Mouse (Mus musculus) gastrocnemius, postnatal 4 days (tissue): ENCODE data around the gene Ccr9. TPM values are rescaled to one million over a fixed set of nuclear protein-coding genes. Genes with fewer than 3 reads are reported as not detected.
"Not testable (repeated sequence)": the region's sequence is repeated elsewhere in the genome, so short reads cannot be mapped to it uniquely, and the experiment has no call there.

Experiments
- DNase-seq, 2 experiments: peaks; one replicate each; pipeline ENCODE4 v3.0.0; 2021 to 2022; ENCODE audit warnings: low spot score in 2 of 2, mixed read lengths in 2 of 2
- total RNA-seq, 2 experiments: library from RNA; stranded (reverse); gene quantifications; 2 replicates each; pipeline ENCODE4 v1.2.3; 2021

Ccr9 gene
- total RNA-seq, 2 experiments from 2014 or later = 0.20 TPM; not detected in 1

- DNase-seq = no peak
These were observed 34.9 kb downstream of the Ccr9 start for GRCm38 (mm10) chr9:123713111-123713510.

GRCm38 (mm10) chr9:123716301-123716700 is 38.1 kb downstream of the Ccr9 start:
- DNase-seq = no peak

GRCm38 (mm10) chr9:123717186-123718008 is 39.2 kb downstream of the Ccr9 start, which contains the start of gene Lztfl1:
Gene Lztfl1 (minus strand): TSS chr9:123717697.
- peak; percentile 88 to 97 for DNase-seq

GRCm38 (mm10) chr9:123722737-123723493 is 44.7 kb downstream of the Ccr9 start:
- DNase-seq = no peak

DNA sequence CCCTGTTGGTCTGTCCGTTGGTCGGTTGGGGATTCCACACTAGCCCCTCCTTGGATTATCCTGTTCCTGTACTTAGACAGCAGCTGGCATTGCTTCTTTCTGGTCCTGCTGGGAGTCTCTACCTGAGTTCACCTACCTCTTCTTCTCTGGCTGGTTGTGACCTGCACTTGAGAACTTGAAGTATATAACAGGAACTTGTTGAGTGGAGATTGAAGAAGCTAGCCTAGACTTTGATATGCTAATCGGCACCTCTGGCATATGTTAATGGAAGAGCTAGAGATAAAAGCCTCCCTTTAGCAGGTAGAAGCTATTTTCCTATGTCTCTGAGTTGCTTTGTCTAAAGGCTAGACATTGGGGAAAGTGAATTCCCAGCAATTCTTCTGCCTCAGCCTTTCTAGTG is 53.0 kb downstream of the Ccr9 start:
- DNase-seq = no peak

DNA sequence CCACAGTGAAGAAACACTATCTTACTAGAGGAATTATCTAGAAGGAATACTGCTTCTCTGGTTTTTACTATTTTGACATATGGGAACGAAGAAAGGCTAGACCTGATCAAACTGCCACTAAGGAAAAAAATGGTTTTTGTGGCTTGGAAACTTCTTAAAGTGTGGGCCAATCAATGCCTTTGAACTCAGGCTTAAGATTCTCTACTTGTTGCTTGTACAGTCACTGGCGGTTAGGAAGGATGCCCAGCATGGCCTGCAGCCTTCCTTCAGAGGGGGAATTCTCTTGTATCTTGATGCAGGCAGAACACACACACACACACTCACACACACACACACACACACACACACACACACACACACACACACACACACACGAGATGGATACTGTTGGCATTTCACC is 55.9 kb downstream of the Ccr9 start:
- no peak for DNase-seq

DNA sequence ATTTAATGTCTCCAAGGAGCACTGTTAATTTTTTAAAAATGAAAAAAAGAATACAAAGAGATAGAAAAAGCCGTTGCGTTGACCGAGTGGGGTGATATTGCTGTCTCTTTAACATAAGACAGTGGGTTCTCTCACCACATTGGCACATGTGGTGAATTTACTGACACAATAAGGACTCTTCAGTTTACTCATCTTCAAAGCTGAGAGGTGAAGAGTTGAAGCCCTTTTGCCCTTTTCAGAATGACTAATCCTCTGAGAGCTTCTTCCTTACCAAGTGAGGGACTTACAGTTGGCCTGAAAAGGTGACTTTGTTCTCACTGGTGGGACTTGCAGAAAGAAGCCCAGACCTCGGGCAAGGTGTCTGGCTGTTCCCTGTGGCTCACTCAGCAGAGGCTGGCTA is 62.6 kb downstream of the Ccr9 start:
- DNase-seq = no peak

GRCm38 (mm10) chr9:123749687-123750086 is 71.4 kb downstream of the Ccr9 start:
- DNase-seq = not testable (repeated sequence)

- no peak for DNase-seq
These were observed 76.1 kb downstream of the Ccr9 start for GRCm38 (mm10) chr9:123754333-123754732.

DNA sequence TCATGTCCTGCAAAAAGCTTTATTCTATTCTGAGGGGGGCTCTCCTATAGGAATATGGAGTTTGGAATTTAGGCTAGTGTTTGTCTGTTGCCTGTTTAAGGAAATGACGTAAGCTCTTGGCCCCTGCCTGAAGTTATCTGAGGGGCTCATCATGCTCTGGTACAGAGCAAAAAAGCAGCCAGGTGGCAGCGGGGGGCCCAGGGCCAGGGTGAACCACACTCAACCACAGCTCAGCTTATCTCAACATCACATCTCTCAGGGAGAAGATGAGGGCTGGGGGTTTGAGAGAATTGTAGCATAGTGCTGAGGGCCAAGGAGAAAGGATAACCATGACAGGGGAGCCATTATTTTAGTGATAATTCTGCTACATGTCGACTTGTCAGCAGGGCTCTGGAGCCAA is 78.5 kb downstream of the Ccr9 start:
- no peak for DNase-seq

- DNase-seq = no peak
These were observed 79.1 kb downstream of the Ccr9 start for GRCm38 (mm10) chr9:123757326-123757725.

- DNase-seq = no peak
These were observed 79.9 kb downstream of the Ccr9 start for GRCm38 (mm10) chr9:123758156-123758555.

DNA sequence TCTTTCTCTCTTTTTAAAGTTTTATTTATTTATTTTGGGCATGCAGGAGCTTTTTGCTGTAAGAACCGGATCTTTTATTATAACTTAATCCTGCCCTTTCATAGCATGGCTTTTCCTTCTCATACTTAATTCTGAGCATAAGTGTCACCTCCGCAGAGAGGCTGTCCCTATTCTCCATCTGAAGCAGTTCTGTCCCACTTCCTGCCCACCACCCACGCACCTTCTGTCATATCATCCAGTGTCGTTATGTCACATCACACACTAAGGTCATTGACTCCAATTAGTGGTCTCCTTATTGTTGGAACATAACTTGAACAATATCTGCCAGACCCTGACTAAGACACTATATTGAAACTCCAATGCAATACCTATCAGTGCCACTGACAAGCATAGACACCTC is 80.4 kb downstream of the Ccr9 start:
- no peak for DNase-seq

DNA sequence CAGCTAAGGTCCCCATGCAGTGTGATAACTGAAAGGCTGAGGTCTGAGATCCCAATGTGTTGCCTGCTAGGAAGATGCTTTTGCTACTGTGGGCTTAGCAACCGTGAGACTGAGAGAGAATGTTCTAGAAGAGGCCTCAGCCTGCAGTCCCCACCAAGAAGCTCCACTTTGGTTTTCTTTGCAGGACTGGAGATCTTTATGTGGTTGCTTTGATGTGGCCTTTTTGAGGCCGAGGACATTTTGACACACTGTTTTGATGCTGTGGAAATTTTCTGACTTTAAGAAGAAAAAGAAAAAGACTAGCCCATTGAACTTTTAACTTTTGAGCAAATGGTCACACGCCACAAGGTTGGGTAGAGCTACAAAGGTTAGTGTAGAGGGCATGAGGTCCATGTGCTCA is 82.6 kb downstream of the Ccr9 start:
- DNase-seq = no peak

DNA sequence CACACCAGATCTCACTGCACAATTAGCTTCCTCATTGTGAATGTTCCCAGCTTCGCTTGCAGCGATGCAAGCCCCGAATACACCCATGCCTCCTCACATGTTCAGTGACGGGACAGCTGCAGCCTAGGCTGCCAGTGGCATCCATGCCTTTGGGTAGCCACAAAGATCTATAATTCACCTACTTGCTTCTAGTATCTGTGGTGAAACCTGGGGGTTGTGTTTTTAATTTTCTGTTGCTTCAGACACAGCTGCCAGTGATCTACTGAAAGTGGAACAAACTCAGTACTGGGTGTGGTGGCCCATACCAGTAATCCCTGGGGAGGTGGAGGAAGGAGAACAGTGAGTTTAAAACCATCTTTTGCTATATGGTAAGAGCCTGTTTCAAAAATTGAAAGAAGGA is 84.6 kb downstream of the Ccr9 start:
- no peak for DNase-seq

GRCm38 (mm10) chr9:123763771-123764170 is 85.5 kb downstream of the Ccr9 start:
- DNase-seq = no peak

DNA sequence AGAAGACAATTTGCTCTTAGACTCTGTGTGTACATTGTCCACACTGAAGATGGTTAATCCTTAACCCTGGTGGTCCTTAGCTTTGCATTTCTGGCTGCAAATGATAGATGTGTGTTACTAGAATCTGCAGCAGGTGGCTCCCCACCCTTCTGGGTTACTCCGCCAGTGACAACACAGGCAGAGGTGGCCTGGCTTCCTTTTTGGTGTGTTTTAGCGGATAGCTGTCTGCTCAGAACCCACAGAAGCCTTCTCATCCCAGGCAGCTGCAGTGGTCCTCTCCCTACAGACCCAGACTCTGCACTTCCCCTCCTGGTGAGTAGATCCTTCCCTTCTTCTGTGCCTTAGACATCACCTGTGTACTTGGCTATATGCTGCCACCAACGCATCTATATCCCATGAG is 88.8 kb downstream of the Ccr9 start:
- DNase-seq = no peak

GRCm38 (mm10) chr9:123768443-123768842 is 90.2 kb downstream of the Ccr9 start:
- DNase-seq = no peak

- DNase-seq = no peak
These were observed 91.3 kb downstream of the Ccr9 start for GRCm38 (mm10) chr9:123769532-123769931.

- not testable (repeated sequence) for DNase-seq
These were observed 95.1 kb downstream of the Ccr9 start for GRCm38 (mm10) chr9:123773299-123773698.

DNA sequence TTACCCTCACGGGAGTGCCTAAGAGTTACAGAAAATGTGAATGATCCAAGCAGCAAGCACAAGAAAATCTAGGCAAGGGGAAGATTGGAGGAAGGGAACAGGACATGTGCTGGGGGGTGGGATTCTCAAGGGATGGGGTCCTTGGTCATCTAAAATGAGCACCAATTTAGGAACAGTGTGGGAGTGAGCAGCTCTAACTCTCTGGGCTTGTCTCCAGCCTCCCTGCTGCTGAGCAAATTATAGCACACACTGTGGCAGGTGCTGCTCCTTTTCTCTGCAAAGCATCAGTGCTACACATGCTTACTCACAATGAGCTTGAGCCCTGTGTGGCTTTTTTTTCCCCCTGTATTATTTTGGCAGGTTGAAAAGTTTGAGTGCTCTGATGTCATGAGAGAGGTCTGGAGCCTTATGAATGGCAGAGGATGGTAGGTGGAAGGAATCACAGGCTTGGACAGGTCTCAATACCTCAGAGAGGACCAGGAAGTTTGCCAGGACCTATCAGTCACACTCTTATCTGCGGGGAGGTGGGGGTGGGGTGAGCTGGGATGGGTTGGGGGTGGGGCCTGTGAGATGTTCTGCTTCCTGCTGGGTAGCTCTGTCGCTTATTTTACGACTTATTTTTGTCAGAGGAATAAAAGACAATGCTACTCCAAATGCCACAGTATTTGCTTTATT is 110.8 kb downstream of the Ccr9 start:
- no peak for DNase-seq

DNA sequence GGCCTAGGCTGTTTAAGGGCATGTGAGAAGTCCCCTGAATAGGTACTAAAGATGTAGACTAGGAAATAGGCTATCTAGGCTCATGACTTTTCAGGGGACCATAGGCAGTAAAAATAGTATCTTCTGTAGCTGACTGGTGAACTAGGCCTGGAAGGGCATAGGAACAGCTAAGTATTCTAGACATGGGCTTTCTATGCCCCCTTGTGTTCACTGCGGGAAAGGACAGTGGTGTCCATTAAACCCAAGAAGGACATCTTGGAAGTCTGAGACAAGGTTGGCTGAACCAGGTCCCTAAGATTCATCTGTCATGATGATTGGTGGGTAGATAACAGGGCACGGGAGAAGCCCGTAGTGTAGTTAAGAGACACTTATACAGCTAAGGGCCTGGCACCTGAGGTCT is 117.9 kb downstream of the Ccr9 start:
- DNase-seq = peak in 1 of 2 experiments; percentile 18
